Mouse (Mus musculus): ENCODE measurements around the gene Erbin. TPM values are rescaled to one million over a fixed set of nuclear protein-coding genes. Genes with fewer than 3 reads are reported as not detected.
A peak's percentile ranks its signal among the peaks of the same experiment; 100 is the strongest.

Erbin gene
- polyA plus RNA-seq, 1 experiment from 2014 or later = 7.1 TPM

- 39% methylated on average over 9 of the region's 9 CpGs for WGBS
- ATAC-seq (ENCODE audit: low FRiP score, low read depth) = peak; percentile 78
Observed at GRCm38 (mm10) chr13:103794688-103795543, 125.4 kb downstream of the Erbin start.

DNA sequence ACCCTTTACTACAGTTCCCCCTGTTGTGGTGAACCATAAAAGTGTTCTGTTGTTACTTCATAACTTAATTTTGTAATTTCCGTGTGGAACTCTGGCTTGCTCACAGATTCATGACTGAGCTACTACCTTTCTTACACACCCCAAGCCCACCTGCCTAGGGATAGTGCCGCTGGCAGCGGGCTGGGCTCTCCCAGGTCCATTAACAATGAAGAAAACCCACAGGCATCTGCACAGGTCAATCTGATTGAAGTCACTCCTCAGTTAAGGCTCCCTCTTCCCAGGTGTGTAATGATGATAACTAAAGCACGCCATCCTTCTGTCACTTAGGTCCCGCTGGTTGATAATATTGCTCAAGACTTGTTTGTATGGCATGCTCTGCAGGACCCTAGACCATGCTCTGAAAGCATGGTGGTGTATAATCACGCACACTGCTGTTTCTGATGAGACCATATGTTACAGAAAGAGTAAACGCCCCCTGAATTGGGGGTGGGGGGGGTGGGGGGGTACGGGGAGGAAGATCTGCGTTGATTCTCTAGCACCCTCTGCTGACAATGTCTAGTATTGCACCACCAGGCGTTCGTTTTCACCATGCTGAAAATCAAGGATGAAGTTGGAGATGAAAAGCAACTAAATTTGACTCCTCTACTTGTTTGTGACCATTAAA, 140.3 kb downstream of the Erbin start:
- H3K4me3 ChIP-seq = no peak overlapping the region
- H3K4me2 ChIP-seq = no peak overlapping the region
- ATAC-seq (ENCODE audit: low FRiP score, low read depth) = peak; percentile 63; the same call in 1 of the 2 replicates
- 28% methylated on average over 11 of the region's 11 CpGs for WGBS
- H3K27me3 ChIP-seq = 0 out of 2 replicates have a peak, but pooled peaks cover 2% of the 10 kb centered on the region
- no peak overlapping the region for H3K9ac ChIP-seq
- peaks cover 3% of the 10 kb centered on the region; the same call in 1 of the 2 replicates for H3K4me1 ChIP-seq (replicated peaks)
- no peak overlapping the region for H3K27ac ChIP-seq (replicated peaks)
- no peaks in the 10 kb centered on the region for H3K36me3 ChIP-seq
- no peaks in the 10 kb centered on the region for H3K9me3 ChIP-seq

More at GRCm38 (mm10) chr13:103794688-103795543, 125.4 kb downstream of the Erbin start:
- 0 out of 2 replicates have a peak, but pooled peaks cover 5% of the 10 kb centered on the region for H3K4me1 ChIP-seq (replicated peaks)
- H3K9me3 ChIP-seq = no peaks in the 10 kb centered on the region
- no peaks in the 10 kb centered on the region for H3K27me3 ChIP-seq
- no peaks in the 10 kb centered on the region for H3K36me3 ChIP-seq
- no peak overlapping the region for H3K4me2 ChIP-seq
- H3K4me3 ChIP-seq = no peak overlapping the region
- H3K27ac ChIP-seq (replicated peaks) = peak overlapping the region; percentile 11; the same call in 1 of the 2 replicates
- no peak overlapping the region for H3K9ac ChIP-seq

DNA sequence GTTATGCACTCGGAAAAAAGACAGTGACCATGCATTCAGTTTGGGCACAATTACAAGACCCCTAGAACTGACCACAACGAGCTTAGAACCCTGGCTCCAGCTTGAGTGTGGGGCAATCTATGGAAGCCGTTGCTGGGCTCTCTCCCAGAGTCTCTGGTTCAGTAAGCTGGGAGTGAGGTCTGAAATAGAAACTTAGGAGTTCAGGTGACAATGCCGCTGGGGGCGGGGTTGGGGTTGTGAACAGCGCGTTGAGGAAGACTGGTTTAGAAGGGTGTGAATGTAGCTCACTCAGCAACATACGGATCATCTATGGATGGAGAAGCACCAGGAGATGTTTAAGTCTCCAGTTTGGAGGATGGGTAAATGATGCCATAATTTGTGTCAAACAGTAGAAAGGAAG, 143.2 kb downstream of the Erbin start:
- no peak for ATAC-seq (ENCODE audit: low FRiP score, low read depth)
- WGBS = 72% methylated on average over 8 of the region's 8 CpGs
- no peak overlapping the region for H3K4me3 ChIP-seq
- no peak overlapping the region for H3K4me2 ChIP-seq
- no peaks in the 10 kb centered on the region for H3K36me3 ChIP-seq
- no peaks in the 10 kb centered on the region for H3K9me3 ChIP-seq
- no peak overlapping the region for H3K27ac ChIP-seq (replicated peaks)
- H3K4me1 ChIP-seq (replicated peaks) = peaks cover 17% of the 10 kb centered on the region
- no peak overlapping the region for H3K9ac ChIP-seq
- 0 out of 2 replicates have a peak, but pooled peaks cover 2% of the 10 kb centered on the region for H3K27me3 ChIP-seq

GRCm38 (mm10) chr13:103774119-103774757, 146.1 kb downstream of the Erbin start, which contains the start of gene Srek1:
Gene Srek1, minus strand, starts transcription at chr13:103774608.
- no peaks in the 10 kb centered on the region for H3K9me3 ChIP-seq
- peak within 1 kb of the TSS; percentile 80 for H3K4me2 ChIP-seq
- 0 out of 2 replicates have a peak, but pooled peaks cover 2% of the 10 kb centered on the region for H3K27me3 ChIP-seq
- H3K36me3 ChIP-seq = no peaks in the 10 kb centered on the region
- H3K4me3 ChIP-seq = peak within 1 kb of the TSS; percentile 83
- H3K4me1 ChIP-seq (replicated peaks) = peaks cover 35% of the 10 kb centered on the region
- peak within 1 kb of the TSS; percentile 100 for H3K27ac ChIP-seq (replicated peaks)
- H3K9ac ChIP-seq = peak within 1 kb of the TSS; percentile 86
- under 1% methylated on average over 77 of the region's 81 CpGs for WGBS
- ATAC-seq (ENCODE audit: low FRiP score, low read depth) = peak; percentile 96

- ATAC-seq (ENCODE audit: low FRiP score, low read depth) = peak; percentile 75
- peak overlapping the region; percentile 80 for H3K4me2 ChIP-seq
- H3K9me3 ChIP-seq = no peaks in the 10 kb centered on the region
- peak overlapping the region; percentile 100 for H3K27ac ChIP-seq (replicated peaks)
- H3K27me3 ChIP-seq = 0 out of 2 replicates have a peak, but pooled peaks cover 2% of the 10 kb centered on the region
- H3K9ac ChIP-seq = peak overlapping the region; percentile 86
- peaks cover 35% of the 10 kb centered on the region for H3K4me1 ChIP-seq (replicated peaks)
- no peaks in the 10 kb centered on the region for H3K36me3 ChIP-seq
- WGBS = 1% methylated on average over 36 of the region's 36 CpGs
- peak overlapping the region; percentile 83 for H3K4me3 ChIP-seq
Observed at GRCm38 (mm10) chr13:103773407-103774118, 146.8 kb downstream of the Erbin start.

GRCm38 (mm10) chr13:103772917-103773316, 147.4 kb downstream of the Erbin start:
- H3K9me3 ChIP-seq = no peaks in the 10 kb centered on the region
- H3K27ac ChIP-seq (replicated peaks) = peak overlapping the region; percentile 72
- H3K36me3 ChIP-seq = no peaks in the 10 kb centered on the region
- H3K4me1 ChIP-seq (replicated peaks) = peaks cover 35% of the 10 kb centered on the region
- 31% methylated on average over 5 of the region's 5 CpGs for WGBS
- peak overlapping the region; percentile 83 for H3K4me3 ChIP-seq
- H3K9ac ChIP-seq = peak overlapping the region; percentile 86
- H3K27me3 ChIP-seq = 0 out of 2 replicates have a peak, but pooled peaks cover 2% of the 10 kb centered on the region
- no peak for ATAC-seq (ENCODE audit: low FRiP score, low read depth)
- H3K4me2 ChIP-seq = peak overlapping the region; percentile 80

GRCm38 (mm10) chr13:103770821-103771220, 149.5 kb downstream of the Erbin start:
- Histone ChIP-seq H3K27ac (replicated peaks) (no peak overlapping the region), H3K9ac (no peak overlapping the region), H3K27me3 (no peaks in the 10 kb centered on the region), H3K4me3 (no peak overlapping the region), H3K4me2 (no peak overlapping the region; the same call in 1 of the 2 replicates), H3K4me1 (replicated peaks) (peaks cover 35% of the 10 kb centered on the region), H3K9me3 (no peaks in the 10 kb centered on the region), H3K36me3 (peaks cover 13% of the 10 kb centered on the region)
- ATAC-seq (ENCODE audit: low FRiP score, low read depth) = no peak

Other genes starting within 250 kb of the Erbin start
- 62.0 and 66.8 TPM in 2 replicates for gene Srek1, start 145.9 kb downstream of the Erbin start, polyA plus RNA-seq (2015; fragmentation: Nextera tagmentation; extraction: Ambion mirVana)
- 57.3 and 64.6 TPM in 2 replicates for gene Nln, start 189.1 kb upstream of the Erbin start, polyA plus RNA-seq (2015; fragmentation: Nextera tagmentation; extraction: Ambion mirVana)
- 31.6 and 32.7 TPM in 2 replicates for gene Sgtb, start 189.2 kb upstream of the Erbin start, polyA plus RNA-seq (2015; fragmentation: Nextera tagmentation; extraction: Ambion mirVana)